Mouse (Mus musculus) brain, embryonic 14.5 days (tissue): Measurements from ENCODE around the gene Prlhr.

Experiments
- CTCF ChIP-seq: fragments of 200-500 bp; IDR thresholded peaks from 2 replicates; pipeline ENCODE4 v1.5.1; 2012; ENCODE audit warnings: inconsistent platforms, mild to moderate bottlenecking, moderate library complexity, borderline replicate concordance; ENCODE audit not compliant: insufficient read depth, insufficient read length; ENCODE audit errors: extremely low read depth
- POLR2A ChIP-seq: fragments of 200-500 bp; IDR thresholded peaks from 2 replicates; pipeline ENCODE4 v1.6.1; 2012; ENCODE audit warnings: mild to moderate bottlenecking, inconsistent platforms, borderline replicate concordance; ENCODE audit not compliant: poor library complexity, insufficient read depth, insufficient read length, severe bottlenecking; ENCODE audit errors: extremely low read depth

DNA sequence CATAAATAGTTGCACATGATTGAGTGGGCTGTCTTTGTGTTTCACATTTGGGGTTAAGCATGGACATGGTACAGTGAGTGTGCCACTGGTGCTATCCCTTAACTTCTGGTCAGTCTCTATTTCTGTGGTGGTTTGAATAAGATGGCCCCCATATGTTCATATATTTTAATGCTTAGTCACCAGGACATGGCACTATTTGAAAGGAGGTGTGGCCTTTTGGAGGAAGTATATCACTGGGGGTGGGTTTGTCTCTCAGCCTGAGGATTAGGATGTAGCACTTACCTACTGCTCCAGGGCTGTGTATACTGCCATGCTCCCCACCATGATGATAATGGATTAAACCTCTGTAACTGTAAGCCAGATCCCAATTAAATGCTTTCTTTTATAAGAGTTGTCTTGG lies 17.2 kb upstream of the Prlhr start:
- TF ChIP-seq POLR2A, result no peak
- TF ChIP-seq CTCF, result no peak
